Mouse (Mus musculus): Measurements from ENCODE around the gene Rgl1. TPM values are rescaled to one million over a fixed set of nuclear protein-coding genes. Genes with fewer than 3 reads are reported as not detected.
A peak's percentile ranks its signal among the peaks of the same experiment; 100 is the strongest.

Rgl1 gene
- polyA plus RNA-seq, 1 experiment from 2014 or later, result 48.3 TPM

- Histone ChIP-seq H3K27me3 (ENCODE audit: control insufficient read depth, insufficient read depth, low read length) (no peaks in the 10 kb centered on the region), H3K27ac (ENCODE audit: low read length) (no peak overlapping the region), H3K4me2 (ENCODE audit: low read depth, low read length) (no peak overlapping the region), H3K36me3 (ENCODE audit: control insufficient read depth, insufficient read depth, low read length) (no peaks in the 10 kb centered on the region), H3K4me3 (replicated peaks; ENCODE audit: low read length) (no peak overlapping the region), H3K9ac (ENCODE audit: low read length) (no peak overlapping the region), H3K9me3 (replicated peaks; ENCODE audit: control insufficient read depth, low read length) (no peaks in the 10 kb centered on the region), H3K4me1 (ENCODE audit: control insufficient read depth, insufficient read depth, low read length) (no peaks in the 10 kb centered on the region)
- no peak for ATAC-seq (ENCODE audit: insufficient read depth, low FRiP score)
- 75% methylated on average over 4 of the region's 4 CpGs for WGBS
Observed at GRCm38 (mm10) chr1:152711037-152711436, 55.1 kb downstream of the Rgl1 start.

- peak; percentile 59; the same call in 1 of the 2 replicates for ATAC-seq (ENCODE audit: insufficient read depth, low FRiP score)
- Histone ChIP-seq H3K27me3 (ENCODE audit: control insufficient read depth, insufficient read depth, low read length) (no peaks in the 10 kb centered on the region), H3K36me3 (ENCODE audit: control insufficient read depth, insufficient read depth, low read length) (no peaks in the 10 kb centered on the region), H3K9me3 (replicated peaks; ENCODE audit: control insufficient read depth, low read length) (no peaks in the 10 kb centered on the region), H3K27ac (ENCODE audit: low read length) (peak overlapping the region; percentile 55; the same call in 1 of the 2 replicates), H3K9ac (ENCODE audit: low read length) (no peak overlapping the region), H3K4me1 (ENCODE audit: control insufficient read depth, insufficient read depth, low read length) (peaks cover 5% of the 10 kb centered on the region; the same call in 1 of the 2 replicates), H3K4me3 (replicated peaks; ENCODE audit: low read length) (no peak overlapping the region), H3K4me2 (ENCODE audit: low read depth, low read length) (no peak overlapping the region)
- WGBS, result 61% methylated on average over 2 of the region's 2 CpGs
Observed at GRCm38 (mm10) chr1:152707560-152707959, 58.6 kb downstream of the Rgl1 start.

- Histone ChIP-seq H3K27ac (ENCODE audit: low read length) (no peak overlapping the region), H3K27me3 (ENCODE audit: control insufficient read depth, insufficient read depth, low read length) (no peaks in the 10 kb centered on the region; the same call in 1 of the 2 replicates), H3K36me3 (ENCODE audit: control insufficient read depth, insufficient read depth, low read length) (no peaks in the 10 kb centered on the region), H3K9me3 (replicated peaks; ENCODE audit: control insufficient read depth, low read length) (no peaks in the 10 kb centered on the region), H3K4me1 (ENCODE audit: control insufficient read depth, insufficient read depth, low read length) (peaks cover 5% of the 10 kb centered on the region; the same call in 1 of the 2 replicates), H3K9ac (ENCODE audit: low read length) (no peak overlapping the region), H3K4me2 (ENCODE audit: low read depth, low read length) (no peak overlapping the region), H3K4me3 (replicated peaks; ENCODE audit: low read length) (no peak overlapping the region)
- 45% methylated on average over 6 of the region's 6 CpGs for WGBS
- no peak; the same call in 1 of the 2 replicates for ATAC-seq (ENCODE audit: insufficient read depth, low FRiP score)
Observed at GRCm38 (mm10) chr1:152703941-152704340, 62.2 kb downstream of the Rgl1 start.

GRCm38 (mm10) chr1:152702920-152703319 is 63.2 kb downstream of the Rgl1 start:
- Histone ChIP-seq H3K4me2 (ENCODE audit: low read depth, low read length) (no peak overlapping the region), H3K4me3 (replicated peaks; ENCODE audit: low read length) (no peak overlapping the region), H3K9me3 (replicated peaks; ENCODE audit: control insufficient read depth, low read length) (no peaks in the 10 kb centered on the region), H3K27ac (ENCODE audit: low read length) (no peak overlapping the region), H3K4me1 (ENCODE audit: control insufficient read depth, insufficient read depth, low read length) (peaks cover 5% of the 10 kb centered on the region; the same call in 1 of the 2 replicates), H3K27me3 (ENCODE audit: control insufficient read depth, insufficient read depth, low read length) (no peaks in the 10 kb centered on the region; the same call in 1 of the 2 replicates), H3K36me3 (ENCODE audit: control insufficient read depth, insufficient read depth, low read length) (no peaks in the 10 kb centered on the region), H3K9ac (ENCODE audit: low read length) (no peak overlapping the region)
- WGBS, result 41% methylated on average over 6 of the region's 6 CpGs
- no peak for ATAC-seq (ENCODE audit: insufficient read depth, low FRiP score)

- Histone ChIP-seq H3K4me2 (ENCODE audit: low read depth, low read length) (no peak overlapping the region), H3K9ac (ENCODE audit: low read length) (no peak overlapping the region), H3K9me3 (replicated peaks; ENCODE audit: control insufficient read depth, low read length) (no peaks in the 10 kb centered on the region), H3K27me3 (ENCODE audit: control insufficient read depth, insufficient read depth, low read length) (no peaks in the 10 kb centered on the region; the same call in 1 of the 2 replicates), H3K36me3 (ENCODE audit: control insufficient read depth, insufficient read depth, low read length) (no peaks in the 10 kb centered on the region), H3K27ac (ENCODE audit: low read length) (no peak overlapping the region), H3K4me3 (replicated peaks; ENCODE audit: low read length) (no peak overlapping the region), H3K4me1 (ENCODE audit: control insufficient read depth, insufficient read depth, low read length) (peaks cover 5% of the 10 kb centered on the region; the same call in 1 of the 2 replicates)
- no peak for ATAC-seq (ENCODE audit: insufficient read depth, low FRiP score)
- WGBS, result 73% methylated on average over 5 of the region's 5 CpGs
Observed at GRCm38 (mm10) chr1:152701066-152701465, 65.1 kb downstream of the Rgl1 start.

GRCm38 (mm10) chr1:152697341-152697740 is 68.8 kb downstream of the Rgl1 start:
- Histone ChIP-seq H3K4me2 (ENCODE audit: low read depth, low read length) (no peak overlapping the region), H3K4me1 (ENCODE audit: control insufficient read depth, insufficient read depth, low read length) (no peaks in the 10 kb centered on the region), H3K9me3 (replicated peaks; ENCODE audit: control insufficient read depth, low read length) (no peaks in the 10 kb centered on the region), H3K36me3 (ENCODE audit: control insufficient read depth, insufficient read depth, low read length) (no peaks in the 10 kb centered on the region), H3K27me3 (ENCODE audit: control insufficient read depth, insufficient read depth, low read length) (no peaks in the 10 kb centered on the region; the same call in 1 of the 2 replicates), H3K9ac (ENCODE audit: low read length) (no peak overlapping the region), H3K27ac (ENCODE audit: low read length) (no peak overlapping the region), H3K4me3 (replicated peaks; ENCODE audit: low read length) (no peak overlapping the region)
- WGBS, result 55% methylated on average over 3 of the region's 3 CpGs
- no peak for ATAC-seq (ENCODE audit: insufficient read depth, low FRiP score)

GRCm38 (mm10) chr1:152695491-152695890 is 70.7 kb downstream of the Rgl1 start:
- 44% methylated on average over 9 of the region's 9 CpGs for WGBS
- H3K4me1 ChIP-seq (ENCODE audit: control insufficient read depth, insufficient read depth, low read length), result no peaks in the 10 kb centered on the region; the same call in 1 of the 2 replicates
- no peak for ATAC-seq (ENCODE audit: insufficient read depth, low FRiP score)

GRCm38 (mm10) chr1:152689968-152690367 is 76.2 kb downstream of the Rgl1 start:
- WGBS, result 73% methylated on average over 4 of the region's 4 CpGs

More at GRCm38 (mm10) chr1:152695491-152695890, 70.7 kb downstream of the Rgl1 start:
- Histone ChIP-seq H3K9me3 (replicated peaks; ENCODE audit: control insufficient read depth, low read length) (no peaks in the 10 kb centered on the region), H3K27ac (ENCODE audit: low read length) (no peak overlapping the region), H3K4me2 (ENCODE audit: low read depth, low read length) (no peak overlapping the region), H3K36me3 (ENCODE audit: control insufficient read depth, insufficient read depth, low read length) (no peaks in the 10 kb centered on the region), H3K27me3 (ENCODE audit: control insufficient read depth, insufficient read depth, low read length) (no peaks in the 10 kb centered on the region), H3K4me3 (replicated peaks; ENCODE audit: low read length) (no peak overlapping the region), H3K9ac (ENCODE audit: low read length) (no peak overlapping the region)

GRCm38 (mm10) chr1:152687733-152688181 is 78.4 kb downstream of the Rgl1 start:
- Histone ChIP-seq H3K4me2 (ENCODE audit: low read depth, low read length) (no peak overlapping the region), H3K4me1 (ENCODE audit: control insufficient read depth, insufficient read depth, low read length) (peaks cover 14% of the 10 kb centered on the region), H3K36me3 (ENCODE audit: control insufficient read depth, insufficient read depth, low read length) (no peaks in the 10 kb centered on the region), H3K27ac (ENCODE audit: low read length) (peak overlapping the region; percentile 35), H3K27me3 (ENCODE audit: control insufficient read depth, insufficient read depth, low read length) (no peaks in the 10 kb centered on the region), H3K9ac (ENCODE audit: low read length) (no peak overlapping the region; the same call in 1 of the 2 replicates), H3K4me3 (replicated peaks; ENCODE audit: low read length) (no peak overlapping the region), H3K9me3 (replicated peaks; ENCODE audit: control insufficient read depth, low read length) (no peaks in the 10 kb centered on the region)
- no peak for ATAC-seq (ENCODE audit: insufficient read depth, low FRiP score)
- WGBS, result 18% methylated on average over 8 of the region's 8 CpGs

More at GRCm38 (mm10) chr1:152689968-152690367, 76.2 kb downstream of the Rgl1 start:
- Histone ChIP-seq H3K4me1 (ENCODE audit: control insufficient read depth, insufficient read depth, low read length) (peaks cover 13% of the 10 kb centered on the region), H3K4me3 (replicated peaks; ENCODE audit: low read length) (no peak overlapping the region), H3K36me3 (ENCODE audit: control insufficient read depth, insufficient read depth, low read length) (no peaks in the 10 kb centered on the region), H3K27ac (ENCODE audit: low read length) (no peak overlapping the region), H3K27me3 (ENCODE audit: control insufficient read depth, insufficient read depth, low read length) (no peaks in the 10 kb centered on the region), H3K9me3 (replicated peaks; ENCODE audit: control insufficient read depth, low read length) (no peaks in the 10 kb centered on the region), H3K4me2 (ENCODE audit: low read depth, low read length) (no peak overlapping the region), H3K9ac (ENCODE audit: low read length) (no peak overlapping the region)
- ATAC-seq (ENCODE audit: insufficient read depth, low FRiP score), result no peak

Data from stomach, embryonic 16.5 days (tissue).